Mouse (Mus musculus) kidney, postnatal 36 days (tissue): ENCODE results near the gene Hist1h4f.
A peak's percentile ranks its signal among the peaks of the same experiment; 100 is the strongest.
"Not testable (repeated sequence)": the region's sequence is repeated elsewhere in the genome, so short reads cannot be mapped to it uniquely, and the experiment has no call there.

Source experiments
- DNase-seq, 2 experiments: peaks; one replicate each; pipeline ENCODE4 v3.0.0; 2021 to 2022; ENCODE audit warnings: mixed read lengths in 2 of 2

Hist1h4f gene

DNA sequence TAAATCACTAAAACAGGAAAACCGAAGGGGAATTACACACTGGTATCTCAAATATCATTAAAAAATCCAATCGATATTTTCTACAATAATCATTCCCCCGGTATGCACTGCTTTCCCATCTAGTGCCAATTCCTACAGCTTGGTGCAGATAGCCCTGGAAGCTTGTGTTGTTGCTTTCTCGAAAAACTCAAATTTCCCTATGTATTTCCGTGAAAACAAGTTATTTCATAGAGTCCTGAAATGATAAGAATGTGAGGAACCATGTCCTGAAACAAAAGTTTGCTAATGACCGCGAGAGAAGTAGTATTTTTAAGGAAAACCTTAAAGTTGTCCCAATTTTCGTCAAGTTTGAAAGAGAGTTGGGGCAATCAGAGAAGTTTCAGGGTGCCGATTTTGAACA is 2.9 kb upstream of the Hist1h4f start:
- DNase-seq = no peak

DNA sequence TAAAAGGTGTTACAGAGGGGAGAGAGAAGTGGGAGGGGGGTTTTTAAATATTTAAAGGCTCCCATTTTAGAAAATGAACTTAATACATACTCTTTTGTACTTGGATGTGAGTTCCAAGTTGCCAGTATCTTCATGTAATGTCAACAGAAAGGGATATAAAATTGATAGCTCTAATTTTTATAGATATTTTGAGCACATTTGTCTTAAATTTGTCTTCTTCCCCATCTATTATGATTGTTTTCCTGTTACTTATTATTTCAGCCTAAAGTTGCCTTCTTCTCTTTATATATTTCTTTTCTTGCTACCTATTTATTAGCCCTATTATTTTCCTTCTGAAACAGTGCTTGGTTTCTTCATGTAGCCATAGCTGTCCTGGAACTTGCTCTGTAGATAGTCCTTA is 1.5 kb upstream of the Hist1h4f start, which contains the start of gene Hist1h1d:
Gene Hist1h1d, plus strand, starts transcription at position 301 of the 400 bp plus-strand sequence.
- DNase-seq = no peak

DNA sequence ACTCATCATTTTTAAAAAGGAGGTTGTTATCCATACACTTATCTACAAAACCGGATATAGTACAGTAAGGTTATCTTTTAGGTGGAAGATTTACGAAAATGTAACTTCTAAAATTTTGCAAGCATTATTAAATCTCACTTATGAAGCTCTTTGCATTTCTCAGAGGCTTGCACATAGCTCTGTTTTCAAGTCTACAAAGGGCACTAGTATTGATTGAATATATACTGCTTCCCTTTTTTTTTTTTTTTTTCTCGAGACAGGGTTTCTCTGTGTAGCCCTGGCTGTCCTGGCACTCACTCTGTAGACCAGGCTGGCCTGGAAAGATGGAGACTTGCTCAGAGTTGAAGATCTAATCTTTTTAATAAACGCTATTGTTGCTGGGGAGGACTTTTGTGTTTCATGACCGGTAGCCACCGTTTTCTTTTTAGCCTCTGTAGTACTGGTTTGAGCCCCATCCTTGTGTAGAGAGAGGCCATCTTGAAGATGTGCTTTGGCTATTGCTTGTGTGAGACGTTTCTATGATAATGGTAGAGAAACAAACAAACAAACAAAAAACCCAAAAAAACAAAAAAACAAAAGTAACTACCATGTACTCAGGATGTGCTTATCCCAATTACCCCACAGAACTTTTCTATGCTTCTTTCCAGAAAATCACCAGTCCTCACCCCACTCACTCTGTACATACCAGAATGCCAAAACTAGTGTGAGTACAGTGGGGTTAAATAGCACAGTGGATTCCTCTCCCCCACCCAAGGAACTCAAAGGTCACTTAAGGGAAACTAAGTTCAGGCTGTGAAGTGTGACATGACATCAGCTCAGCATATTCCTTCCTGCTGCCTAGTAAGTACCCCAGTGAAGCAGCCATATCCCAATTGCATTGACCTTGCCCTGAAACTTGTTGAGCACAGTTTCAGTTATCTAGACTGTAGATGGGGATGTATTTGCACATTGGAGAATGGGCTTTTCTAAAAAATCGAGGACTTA is 775 bp upstream of the Hist1h4f start:
- no peak for DNase-seq

DNA sequence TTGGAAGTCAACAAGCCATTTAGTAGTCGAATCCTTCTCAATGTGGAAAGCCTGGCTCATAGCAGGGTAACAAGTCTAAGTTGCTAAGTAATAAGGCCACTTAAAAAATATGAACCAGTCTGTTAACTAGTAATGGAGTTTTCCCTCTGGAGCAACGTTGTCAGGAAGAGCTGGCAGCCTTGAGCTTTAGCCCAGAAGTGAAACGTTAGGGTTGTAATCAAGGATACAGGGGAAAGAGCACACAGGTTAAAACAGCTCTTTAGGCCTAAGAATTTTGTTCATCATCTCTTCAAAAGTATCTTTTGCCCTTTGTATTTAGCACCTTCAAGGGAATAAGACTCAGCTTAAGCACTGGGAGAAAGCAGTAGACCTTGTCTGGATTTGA is 695 bp downstream of the Hist1h4f start:
- no peak for DNase-seq

DNA sequence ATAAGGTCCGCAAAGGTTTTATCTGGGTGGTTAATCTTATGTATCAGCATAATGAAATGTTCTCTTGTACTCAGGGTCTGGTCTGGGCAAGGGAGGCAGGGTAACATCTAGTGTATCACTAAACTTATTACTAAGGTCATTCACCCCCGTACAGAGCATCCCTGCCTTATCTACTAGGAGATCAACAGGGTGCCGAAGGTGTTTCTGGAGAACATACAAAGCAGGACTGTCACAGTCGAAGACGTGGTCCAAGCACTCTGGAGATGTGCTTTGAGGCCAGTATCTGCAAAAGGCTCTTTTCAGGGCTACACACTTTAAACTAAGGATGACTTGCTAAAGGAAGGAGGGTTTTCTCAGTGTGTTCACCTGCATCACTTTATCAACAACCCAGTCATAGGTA is 4.8 kb downstream of the Hist1h4f start:
- DNase-seq = no peak

DNA sequence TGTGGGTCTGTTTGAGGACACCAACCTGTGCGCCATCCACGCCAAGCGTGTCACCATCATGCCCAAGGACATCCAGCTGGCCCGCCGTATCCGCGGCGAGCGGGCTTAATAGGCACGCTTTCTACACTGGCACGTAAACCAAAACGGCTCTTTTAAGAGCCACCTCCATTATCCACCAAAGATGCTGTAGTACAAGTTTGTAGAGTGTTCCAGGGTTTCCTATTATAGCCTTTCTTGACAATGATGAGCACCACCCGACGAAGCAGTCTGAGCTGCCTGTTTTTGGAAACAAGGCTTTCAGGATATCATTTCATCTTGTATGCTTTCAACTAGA is 6.7 kb downstream of the Hist1h4f start:
- not testable (repeated sequence) for DNase-seq

DNA sequence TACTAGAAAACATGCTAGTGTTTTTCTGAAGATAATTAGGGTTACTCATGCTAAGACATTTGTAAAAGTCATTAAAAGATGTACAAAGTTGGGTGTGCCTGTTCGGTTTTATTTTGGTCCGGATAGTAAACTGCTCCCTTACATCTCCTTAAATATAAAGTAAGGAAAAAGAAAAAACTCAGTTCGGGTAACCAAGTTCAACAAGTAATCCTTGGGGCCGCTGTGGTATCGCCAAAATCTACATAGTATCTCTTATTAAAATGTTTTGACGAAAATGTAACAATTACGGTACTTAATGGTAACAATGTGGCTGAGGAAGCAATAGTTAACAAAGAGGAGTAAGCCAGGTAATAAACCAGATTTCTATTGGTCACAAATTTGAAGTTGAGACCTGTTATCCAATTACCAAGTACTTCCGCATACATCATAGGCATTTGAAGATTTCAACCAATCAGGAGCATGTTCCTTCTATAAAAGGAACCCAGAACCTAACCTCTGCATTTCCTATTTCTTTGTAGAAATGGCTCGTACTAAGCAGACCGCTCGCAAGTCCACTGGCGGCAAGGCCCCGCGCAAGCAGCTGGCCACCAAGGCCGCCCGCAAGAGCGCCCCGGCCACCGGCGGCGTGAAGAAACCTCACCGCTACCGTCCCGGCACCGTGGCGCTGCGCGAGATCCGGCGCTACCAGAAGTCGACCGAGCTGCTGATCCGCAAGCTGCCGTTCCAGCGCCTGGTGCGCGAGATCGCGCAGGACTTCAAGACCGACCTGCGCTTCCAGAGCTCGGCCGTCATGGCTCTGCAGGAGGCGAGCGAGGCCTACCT is 7.3 kb downstream of the Hist1h4f start, which contains the start of gene Hist1h3f:
Gene Hist1h3f, plus strand, starts transcription at position 88 of the 822 bp plus-strand sequence.
- peak; percentile 64 to 90 for DNase-seq

DNA sequence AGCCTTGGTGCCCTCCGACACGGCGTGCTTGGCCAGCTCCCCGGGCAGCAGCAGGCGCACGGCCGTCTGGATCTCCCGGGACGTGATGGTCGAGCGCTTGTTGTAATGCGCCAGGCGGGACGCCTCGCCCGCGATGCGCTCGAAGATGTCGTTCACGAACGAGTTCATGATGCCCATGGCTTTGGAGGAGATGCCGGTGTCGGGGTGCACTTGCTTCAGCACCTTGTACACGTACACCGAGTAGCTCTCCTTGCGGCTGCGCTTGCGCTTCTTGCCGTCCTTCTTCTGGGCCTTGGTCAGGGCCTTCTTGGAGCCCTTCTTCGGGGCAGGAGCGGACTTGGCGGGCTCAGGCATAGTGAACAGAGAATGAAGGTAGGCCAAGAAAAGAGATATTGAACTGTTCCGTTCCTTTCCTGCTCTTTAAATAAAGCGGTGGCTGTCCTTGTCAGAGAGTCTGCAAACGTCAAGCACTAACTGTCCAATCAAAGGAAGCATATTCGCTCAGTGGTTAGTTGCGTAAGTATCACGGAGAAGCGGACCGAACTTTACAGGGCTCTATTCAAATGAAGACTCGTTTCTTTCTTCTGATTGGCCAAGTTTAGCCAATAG is 8.3 kb downstream of the Hist1h4f start, which contains the start of gene Hist1h2bh:
Gene Hist1h2bh, minus strand, starts transcription at position 394 of the 609 bp plus-strand sequence.
- peak; percentile 65 to 93 for DNase-seq

DNA sequence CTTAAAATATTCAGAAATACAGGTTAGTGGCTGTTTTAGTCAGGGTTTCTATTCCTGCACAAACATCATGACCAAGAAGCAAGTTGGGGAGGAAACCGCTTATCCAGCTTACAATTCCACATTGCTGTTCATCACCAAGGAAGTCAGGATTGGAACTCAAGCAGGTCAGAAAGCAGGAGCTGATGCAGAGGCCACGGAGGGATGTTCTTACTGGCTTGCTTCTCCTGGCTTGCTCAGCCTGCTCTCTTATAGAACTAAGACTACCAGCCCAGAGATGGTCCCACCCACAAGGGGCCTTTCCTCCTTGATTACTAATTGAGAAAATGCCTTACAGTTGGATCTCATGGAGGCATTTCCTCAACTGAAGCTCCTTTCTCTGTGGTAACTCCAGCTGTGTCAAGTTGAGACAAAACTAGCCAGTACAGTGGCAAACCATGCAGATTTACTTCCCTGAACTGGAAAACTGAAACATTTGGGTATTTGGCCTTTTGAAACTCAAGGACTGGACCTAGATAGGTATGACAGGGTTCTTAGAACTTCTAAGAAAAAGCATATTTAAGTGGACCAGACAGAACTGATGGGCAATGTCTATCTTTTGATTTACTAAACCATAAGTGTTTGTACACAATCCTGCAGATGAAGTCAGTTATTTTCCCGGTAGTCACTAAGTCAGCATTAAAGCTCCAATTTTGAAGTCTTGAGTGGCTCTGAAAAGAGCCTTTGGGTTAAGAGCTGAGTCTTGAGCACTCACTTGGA is 9.0 kb downstream of the Hist1h4f start:
- DNase-seq = not testable (repeated sequence)

DNA sequence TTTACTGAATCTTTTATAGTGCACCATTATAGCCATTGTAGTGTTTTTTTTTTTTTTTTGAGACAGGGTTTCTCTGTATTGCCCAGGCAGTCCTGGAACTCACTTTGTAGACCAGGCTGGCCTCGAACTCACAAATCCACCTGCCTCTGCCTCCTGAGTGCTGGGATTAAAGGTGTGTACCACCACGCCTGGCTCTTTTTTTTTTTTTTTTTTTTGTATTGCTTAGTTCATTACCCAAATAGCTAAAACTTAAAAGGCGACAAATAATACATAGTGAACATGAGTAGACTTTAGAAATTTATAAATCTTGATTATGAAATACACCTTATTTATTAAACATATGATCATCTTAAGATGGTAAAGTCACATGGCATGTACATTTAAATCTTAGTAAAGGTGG is 10.0 kb downstream of the Hist1h4f start:
- no peak for DNase-seq

DNA sequence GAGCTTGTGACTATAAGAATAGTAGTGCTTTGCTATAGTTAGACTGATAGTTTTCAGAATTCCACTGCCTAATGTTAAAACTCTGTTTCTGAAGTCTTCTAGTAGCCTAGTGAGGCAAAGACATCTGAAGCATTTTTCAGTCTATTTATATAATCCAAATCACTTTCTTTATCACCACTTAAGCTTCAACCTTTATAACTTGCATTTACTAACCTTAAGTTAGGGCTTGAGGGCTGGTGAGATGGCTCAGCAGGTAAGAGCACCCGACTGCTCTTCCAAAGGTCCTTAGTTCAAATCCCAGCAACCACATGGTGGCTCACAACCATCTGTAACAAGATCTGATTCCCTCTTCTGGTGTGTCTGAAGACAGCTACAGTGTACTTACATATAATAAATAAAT is 11.6 kb downstream of the Hist1h4f start:
- DNase-seq = not testable (repeated sequence)

DNA sequence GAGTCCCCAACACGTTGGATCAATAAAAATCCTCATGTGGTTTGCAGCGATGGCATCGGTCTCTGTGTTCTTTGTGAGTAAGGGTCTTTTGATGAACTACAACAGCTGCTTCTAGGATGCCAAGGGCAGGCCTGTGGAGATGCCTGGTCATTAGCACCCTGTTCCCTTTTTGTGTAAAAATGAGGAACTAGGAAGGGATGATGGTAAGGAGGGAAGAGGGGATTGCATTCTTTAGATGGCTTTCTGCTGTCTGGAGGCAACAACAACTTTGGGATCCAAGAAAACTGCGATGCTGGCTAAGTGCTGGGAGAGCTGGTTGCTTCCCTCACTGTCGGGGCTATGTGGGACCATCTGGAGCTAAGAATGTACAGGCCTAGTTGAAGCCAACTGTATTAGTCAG is 13.2 kb downstream of the Hist1h4f start:
- DNase-seq = no peak

DNA sequence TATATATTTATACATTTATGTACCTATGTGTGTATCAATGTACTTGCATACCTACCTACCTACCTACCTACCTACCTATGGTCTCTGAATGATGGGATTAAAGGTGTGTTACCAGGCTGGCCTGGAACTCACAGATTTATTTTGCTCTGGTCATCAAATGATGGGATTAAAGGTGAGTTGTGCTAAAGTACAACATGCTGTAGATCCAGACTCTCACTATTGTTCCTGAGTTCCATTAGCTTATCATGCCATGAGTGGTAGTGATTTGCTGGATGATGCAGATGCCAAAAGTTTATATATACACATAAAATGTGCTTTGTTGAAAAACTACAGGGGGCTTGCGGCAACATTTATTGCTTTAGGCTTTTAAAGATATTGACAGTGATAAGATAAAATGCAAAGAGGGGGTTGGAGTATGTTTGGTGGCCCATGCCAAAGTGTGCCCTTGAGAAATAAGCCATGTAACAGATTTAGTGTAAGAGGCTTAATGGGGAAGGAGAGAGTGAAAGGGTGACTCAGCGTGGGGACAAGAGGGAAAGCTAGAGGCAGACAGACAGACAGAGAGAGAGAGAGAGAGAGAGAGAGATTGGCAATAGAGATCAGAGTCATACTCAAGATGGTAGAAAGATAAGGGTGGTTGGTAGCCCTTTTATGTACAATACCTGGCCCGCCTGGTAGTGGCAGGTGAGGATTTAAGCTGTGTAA is 14.3 kb downstream of the Hist1h4f start:
- DNase-seq = no peak

DNA sequence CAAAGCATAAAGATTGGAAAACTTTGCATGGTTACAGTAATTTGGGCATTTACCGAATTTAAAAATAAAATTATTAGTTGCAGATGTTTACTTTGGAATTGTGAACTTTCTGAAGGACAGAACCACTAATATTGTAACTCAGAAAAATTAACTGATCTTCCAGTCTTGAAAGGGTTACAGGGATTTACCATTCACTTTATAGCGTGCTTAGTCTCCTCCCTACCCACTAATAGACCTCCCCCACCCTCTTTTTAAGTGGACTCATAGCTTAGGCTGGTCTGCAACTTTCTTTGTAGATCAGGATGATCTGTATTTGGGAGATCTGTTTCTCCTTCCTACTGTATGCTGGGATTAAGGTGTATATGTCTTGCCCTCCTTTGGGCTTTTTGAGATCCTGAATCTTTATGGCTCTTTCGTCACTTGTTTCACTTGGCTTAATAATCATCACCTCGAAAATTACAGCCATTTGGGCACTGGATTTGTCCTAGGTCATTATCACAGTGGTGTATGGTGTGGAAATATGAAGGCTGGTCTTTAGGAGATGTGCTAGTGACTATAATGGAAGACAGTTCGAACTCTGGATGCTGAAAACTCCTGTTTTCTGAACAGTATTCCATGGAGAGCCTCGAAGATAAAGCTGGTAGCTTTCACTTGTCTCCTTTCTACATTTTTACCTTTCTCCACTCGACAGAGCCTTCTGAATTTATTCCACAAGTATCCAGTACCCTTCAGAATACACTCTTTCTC is 15.2 kb downstream of the Hist1h4f start:
- no peak for DNase-seq

DNA sequence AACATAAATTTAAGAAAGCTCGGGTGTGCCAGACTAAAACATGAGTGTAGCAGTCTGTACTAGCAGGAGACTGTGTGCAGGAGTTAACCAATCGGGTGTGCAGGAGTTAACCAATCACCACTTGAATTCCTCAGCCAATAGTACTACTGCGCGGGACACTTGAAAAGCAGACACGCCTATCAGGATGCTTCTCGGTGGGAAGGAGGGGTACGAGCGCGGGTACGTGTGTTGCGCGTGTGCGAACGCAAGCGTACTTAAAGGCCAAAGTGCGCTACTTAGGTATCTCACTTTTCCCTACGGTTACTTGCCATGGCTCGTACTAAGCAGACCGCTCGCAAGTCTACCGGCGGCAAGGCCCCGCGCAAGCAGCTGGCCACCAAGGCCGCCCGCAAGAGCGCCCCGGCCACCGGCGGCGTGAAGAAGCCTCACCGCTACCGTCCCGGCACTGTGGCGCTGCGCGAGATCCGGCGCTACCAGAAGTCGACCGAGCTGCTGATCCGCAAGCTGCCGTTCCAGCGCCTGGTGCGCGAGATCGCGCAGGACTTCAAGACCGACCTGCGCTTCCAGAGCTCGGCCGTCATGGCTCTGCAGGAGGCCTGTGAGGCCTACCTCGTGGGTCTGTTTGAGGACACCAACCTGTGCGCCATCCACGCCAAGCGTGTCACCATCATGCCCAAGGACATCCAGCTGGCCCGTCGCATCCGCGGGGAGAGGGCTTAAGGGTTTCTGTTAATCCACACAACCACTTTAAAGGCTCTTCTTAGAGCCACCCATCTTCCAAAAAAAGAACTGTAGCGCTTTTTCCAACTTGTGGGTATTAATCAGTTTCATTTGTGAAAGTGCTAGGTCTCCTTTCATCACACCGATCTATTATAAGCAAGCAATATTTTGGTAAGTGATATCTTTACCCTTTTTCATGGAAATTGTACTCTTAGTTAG is 16.0 kb downstream of the Hist1h4f start, which contains the start of gene Hist1h3g:
Gene Hist1h3g, plus strand, starts transcription at position 286 of the 939 bp plus-strand sequence.
- DNase-seq = peak; percentile 91 to 93

DNA sequence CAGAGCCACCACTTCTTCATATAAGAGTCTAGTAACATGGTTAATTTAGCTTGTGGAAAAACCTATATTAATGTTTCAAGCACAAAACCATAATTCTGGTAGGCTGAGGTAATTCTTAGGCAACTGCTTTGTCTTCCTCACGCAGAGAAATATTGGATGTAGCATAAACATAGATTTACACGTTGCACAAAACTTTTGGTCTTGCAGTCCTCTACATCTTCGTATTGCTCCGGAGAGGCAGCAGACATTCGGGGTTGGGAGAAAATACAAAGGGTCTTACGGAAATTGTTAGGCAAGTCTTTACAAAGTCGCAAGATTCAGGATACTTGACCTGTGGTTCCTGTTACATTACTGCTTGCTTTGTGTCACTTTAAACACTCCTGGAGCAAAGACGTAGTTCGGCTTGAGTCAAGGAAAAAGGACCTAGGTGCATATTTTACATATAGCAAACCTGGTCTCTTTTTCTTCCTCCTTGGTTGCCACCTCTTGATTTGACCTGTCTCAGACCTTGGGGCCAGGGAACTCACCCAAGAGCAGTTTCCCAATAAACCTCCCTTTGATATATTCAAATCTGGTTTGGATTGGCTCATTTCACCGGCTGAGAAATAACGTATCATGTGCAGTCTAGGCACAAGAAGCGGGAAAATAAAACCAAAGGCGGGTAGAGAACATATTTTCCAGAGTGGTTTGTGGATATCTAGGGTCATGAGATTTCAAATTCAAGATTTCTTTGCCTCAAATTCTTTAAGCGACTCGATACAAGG is 16.9 kb downstream of the Hist1h4f start:
- no peak for DNase-seq

DNA sequence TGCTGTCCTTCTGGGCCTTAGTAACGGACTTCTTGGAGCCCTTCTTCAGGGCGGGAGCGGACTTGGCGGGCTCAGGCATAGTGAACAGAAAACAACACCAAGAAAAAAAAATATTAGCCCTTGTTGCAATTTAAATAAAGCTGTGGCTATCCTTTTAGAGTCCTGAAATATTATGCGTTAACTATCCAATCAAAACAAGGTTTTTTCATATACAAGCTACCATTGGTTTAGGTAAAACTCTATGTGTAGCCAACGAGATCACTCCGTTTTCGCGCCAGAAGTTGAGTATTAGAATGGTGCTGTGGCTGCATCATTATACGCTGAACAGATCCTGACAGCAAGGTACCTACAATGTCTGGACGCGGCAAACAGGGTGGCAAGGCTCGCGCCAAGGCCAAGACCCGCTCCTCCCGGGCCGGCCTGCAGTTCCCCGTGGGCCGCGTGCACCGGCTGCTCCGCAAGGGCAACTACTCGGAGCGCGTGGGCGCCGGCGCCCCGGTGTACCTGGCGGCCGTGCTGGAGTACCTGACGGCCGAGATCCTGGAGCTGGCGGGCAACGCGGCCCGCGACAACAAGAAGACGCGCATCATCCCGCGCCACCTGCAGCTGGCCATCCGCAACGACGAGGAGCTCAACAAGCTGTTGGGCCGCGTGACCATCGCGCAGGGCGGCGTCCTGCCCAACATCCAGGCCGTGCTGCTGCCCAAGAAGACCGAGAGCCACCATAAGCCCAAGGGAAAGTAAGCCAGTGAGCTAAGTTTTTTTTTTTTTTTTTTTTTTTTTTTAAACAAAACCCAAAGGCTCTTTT is 17.7 kb downstream of the Hist1h4f start, which contains the start of gene Hist1h2af:
Gene Hist1h2af, plus strand, starts transcription at position 347 of the 808 bp plus-strand sequence.
- peak; percentile 70 to 75 for DNase-seq
